Mouse (Mus musculus): ENCODE measurements at regions not wholly inside any gene's neighbourhood (a gene's known extent, or its start where the extent isn't known, plus 50 kb on each side); places are given as distances from the start of the nearest gene placed in this dataset.

- TF ChIP-seq CTCF (IDR thresholded peaks at IDR 0.05; ENCODE audit: borderline replicate concordance, extremely low read depth, insufficient read depth, insufficient read length) (no peak), POLR2A (IDR thresholded peaks at IDR 0.05; ENCODE audit: borderline replicate concordance, extremely low read depth, insufficient read depth, insufficient read length, poor library complexity, severe bottlenecking) (no peak)
Observed at GRCm38 (mm10) chr10:8589106-8589505, 70.5 kb upstream of the Ust start.
